Comparison of ENCODE assay signal across 9 mouse cellular contexts in genomic region chr2:147846968-147847749, GRCm38 (mm10).
DNase-seq lines count a peak whose midpoint lies in the region; ATAC-seq and TF ChIP-seq lines count a peak whose summit lies in the region.
"Had no signal": no experiment of that assay in that cellular context is flagged by ENCODE, and none has a peak within 500 bp of the region (broad histone marks: within the 10 kb centered on the region; RNA-seq: fewer than 3 reads in every experiment).

No protein-coding gene starts in this region.

- no peak for TF ChIP-seq POLR2A in small intestine, adult 2 months (IDR thresholded peaks at IDR 0.05; ENCODE audit: low read depth, low read length)

- no peaks in the 10 kb centered on the region for H3K9me3 ChIP-seq in kidney, postnatal 0 days (replicated peaks; ENCODE audit: low read length)
- H3K9me3 ChIP-seq in kidney, embryonic 16.5 days (ENCODE audit: low read length) = no peaks in the 10 kb centered on the region
- H3K9me3 ChIP-seq in intestine, embryonic 14.5 days (ENCODE audit: control insufficient read depth, low read length) = no peaks in the 10 kb centered on the region
- H3K9me3 ChIP-seq: lung, embryonic 15.5 days had no signal

- no peak overlapping the region for H3K27ac ChIP-seq in kidney, postnatal 0 days
- H3K27ac ChIP-seq in kidney, embryonic 16.5 days (ENCODE audit: low read length) = no peak overlapping the region
- H3K27ac ChIP-seq in intestine, embryonic 14.5 days (ENCODE audit: low read depth) = no peak overlapping the region
- no peak overlapping the region for H3K27ac ChIP-seq in small intestine, adult 2 months (ENCODE audit: insufficient read depth, low read depth, low read length)
- H3K27ac ChIP-seq: lung, embryonic 15.5 days had no signal

- H3K4me1 ChIP-seq in kidney, postnatal 0 days (replicated peaks; ENCODE audit: insufficient read depth, low read length) = no peaks in the 10 kb centered on the region
- H3K4me1 ChIP-seq in kidney, embryonic 16.5 days (ENCODE audit: insufficient read depth, low read length) = no peaks in the 10 kb centered on the region
- H3K4me1 ChIP-seq in intestine, embryonic 14.5 days (replicated peaks; ENCODE audit: control insufficient read depth, insufficient read depth, low read length) = no peaks in the 10 kb centered on the region
- H3K4me1 ChIP-seq in small intestine, adult 2 months (ENCODE audit: control insufficient read depth, insufficient read depth, insufficient read length, low read length) = no peaks in the 10 kb centered on the region
- H3K4me1 ChIP-seq: lung, embryonic 15.5 days had no signal

- DNase-seq in kidney, postnatal 0 days (ENCODE audit: low spot score) = peak; percentile 55
- peak; percentile 39 for DNase-seq in adrenal gland, postnatal 14 days
- peak; percentile 63 for DNase-seq in intestine, embryonic 14.5 days (ENCODE audit: low spot score)
- DNase-seq in lung, postnatal 14 days = peak; percentile 46
- no peak for DNase-seq in thymus, postnatal 36 days
- DNase-seq in heart, adult 8-10 months (ENCODE audit: low spot score) = no peak

- WGBS in kidney, postnatal 0 days = 23% methylated on average over 10 of the region's 10 CpGs
- 25% methylated on average over 10 of the region's 10 CpGs for WGBS in kidney, embryonic 16.5 days
- 27% methylated on average over 10 of the region's 10 CpGs for WGBS in intestine, embryonic 14.5 days
- WGBS in small intestine, adult 2 months = 15% methylated on average over 10 of the region's 10 CpGs

- peak; percentile 75 for TF ChIP-seq CTCF in kidney, postnatal 0 days (IDR thresholded peaks at IDR 0.05; ENCODE audit: low read depth)
- peak; percentile 48; the same call in 1 of the 2 replicates for TF ChIP-seq CTCF in small intestine, adult 2 months (IDR thresholded peaks at IDR 0.05; ENCODE audit: extremely low read depth, insufficient read length, insufficient replicate concordance, low read depth, low read length)

- no peak for ATAC-seq in kidney, postnatal 0 days (replicated peaks; ENCODE audit: low FRiP score, low read depth)
- ATAC-seq in kidney, embryonic 16.5 days (ENCODE audit: low FRiP score, low TSS enrichment) = no peak
- ATAC-seq in intestine, embryonic 14.5 days (replicated peaks; ENCODE audit: low FRiP score, low TSS enrichment, low read depth) = peak; percentile 53; the same call in 1 of the 2 replicates

- H3K9ac ChIP-seq in kidney, postnatal 0 days (ENCODE audit: low read depth, low read length) = no peak overlapping the region
- H3K9ac ChIP-seq in kidney, embryonic 16.5 days (replicated peaks; ENCODE audit: low read length) = no peak overlapping the region
- H3K9ac ChIP-seq in intestine, embryonic 14.5 days (ENCODE audit: low read length) = no peak overlapping the region
- H3K9ac ChIP-seq: lung, embryonic 15.5 days had no signal

- H3K27me3 ChIP-seq in kidney, postnatal 0 days (ENCODE audit: insufficient read depth, low read length) = no peaks in the 10 kb centered on the region
- no peaks in the 10 kb centered on the region for H3K27me3 ChIP-seq in kidney, embryonic 16.5 days (ENCODE audit: insufficient read depth, low read length)
- H3K27me3 ChIP-seq in intestine, embryonic 14.5 days (replicated peaks; ENCODE audit: control insufficient read depth, insufficient read depth, low read length) = no peaks in the 10 kb centered on the region
- no peaks in the 10 kb centered on the region for H3K27me3 ChIP-seq in small intestine, adult 2 months (ENCODE audit: control insufficient read depth, insufficient read depth, low read length)
- H3K27me3 ChIP-seq: lung, embryonic 15.5 days had no signal

- H3K4me2 ChIP-seq in kidney, postnatal 0 days (ENCODE audit: low read length) = no peak overlapping the region
- no peak overlapping the region for H3K4me2 ChIP-seq in kidney, embryonic 16.5 days (replicated peaks; ENCODE audit: low read depth, low read length)
- H3K4me2 ChIP-seq in intestine, embryonic 14.5 days (ENCODE audit: low read length) = no peak overlapping the region
- H3K4me2 ChIP-seq: lung, embryonic 15.5 days had no signal

- H3K4me3 ChIP-seq in kidney, postnatal 0 days (replicated peaks; ENCODE audit: low read depth, low read length) = no peak overlapping the region
- no peak overlapping the region for H3K4me3 ChIP-seq in kidney, embryonic 16.5 days (ENCODE audit: low read length)
- no peak overlapping the region for H3K4me3 ChIP-seq in intestine, embryonic 14.5 days (ENCODE audit: low read depth, low read length)
- H3K4me3 ChIP-seq in small intestine, adult 2 months (ENCODE audit: low read depth, low read length) = no peak overlapping the region
- H3K4me3 ChIP-seq: lung, embryonic 15.5 days had no signal

- H3K36me3 ChIP-seq in kidney, postnatal 0 days (ENCODE audit: insufficient read depth, low read length) = no peaks in the 10 kb centered on the region
- H3K36me3 ChIP-seq in kidney, embryonic 16.5 days (ENCODE audit: insufficient read depth, low read length) = no peaks in the 10 kb centered on the region
- no peaks in the 10 kb centered on the region for H3K36me3 ChIP-seq in intestine, embryonic 14.5 days (ENCODE audit: control insufficient read depth, insufficient read depth, low read length)
- no peaks in the 10 kb centered on the region for H3K36me3 ChIP-seq in small intestine, adult 2 months (ENCODE audit: control insufficient read depth, insufficient read depth, low read length)
- H3K36me3 ChIP-seq: lung, embryonic 15.5 days had no signal

Comparison
In these comparisons a context has a peak if more than half of its experiments do, and no peak if none do; other contexts are left out.
1. DNase-seq: peak in kidney, postnatal 0 days (single experiment), adrenal gland, postnatal 14 days (single experiment), intestine, embryonic 14.5 days (single experiment) and lung, postnatal 14 days (single experiment); none in thymus, postnatal 36 days (0 of 2) and heart, adult 8-10 months (single experiment).